Mouse (Mus musculus) spleen, adult 2 months (tissue): ENCODE data around the gene Surf4. TPM values are rescaled to one million over a fixed set of nuclear protein-coding genes. Genes with fewer than 3 reads are reported as not detected.

Source experiments
- DNase-seq, 2 experiments: peaks; one replicate each; pipeline versions ENCODE4 v3.0.0 to v3.0.0-alpha.2; 2012 to 2021; ENCODE audit warnings: low spot score in 2 of 2, low read depth in 1 of 2
- H3K27ac ChIP-seq: fragments of 200-500 bp; 2 replicates; pipeline ENCODE4 v1.5.1; 2012; ENCODE audit warnings: low read length, inconsistent platforms; ENCODE audit not compliant: insufficient read depth
- H3K27me3 ChIP-seq: fragments of 200-500 bp; 2 replicates; pipeline ENCODE4 v1.6.1; 2012; ENCODE audit warnings: mild to moderate bottlenecking, moderate library complexity, low read length, inconsistent platforms; ENCODE audit not compliant: control insufficient read depth, insufficient read depth
- H3K36me3 ChIP-seq: fragments of 200-500 bp; 2 replicates; pipeline ENCODE4 v1.6.1; 2012; ENCODE audit warnings: mild to moderate bottlenecking, low read length, inconsistent platforms; ENCODE audit not compliant: control insufficient read depth, insufficient read depth
- H3K4me1 ChIP-seq: fragments of 200-500 bp; 2 replicates; pipeline ENCODE4 v1.6.1; 2011; ENCODE audit warnings: inconsistent platforms; ENCODE audit not compliant: control insufficient read depth, insufficient read depth, insufficient read length
- H3K4me3 ChIP-seq: fragments of 200-500 bp; 2 replicates; pipeline ENCODE4 v1.5.1; 2011; ENCODE audit warnings: mild to moderate bottlenecking, inconsistent platforms; ENCODE audit not compliant: insufficient read depth, insufficient read length; ENCODE audit errors: extremely low read depth
- CTCF ChIP-seq: fragments of 200-500 bp; IDR thresholded peaks from 2 replicates; pipeline ENCODE4 v1.5.1; 2011; ENCODE audit warnings: mild to moderate bottlenecking, inconsistent platforms; ENCODE audit not compliant: insufficient read depth, insufficient read length, insufficient replicate concordance; ENCODE audit errors: extremely low read depth
- POLR2A ChIP-seq: fragments of 200-500 bp; IDR thresholded peaks from 2 replicates; pipeline ENCODE4 v1.6.1; 2011; ENCODE audit warnings: low read depth, low read length, inconsistent platforms
- WGBS: fragments of 180-500 bp; shearing (Covaris S2); methylation state at CpG from one replicate; pipeline ENCODE4 v1.1.7; 2018; 5-methylcytosine and 5-hydroxymethylcytosine counted together
- polyA plus RNA-seq: library from polyadenylated mRNA; depleted of rRNA; stranded (reverse); fragments of >200 nt; gene quantifications from 2 replicates; pipeline ENCODE4 v1.2.3, GENCODE M21; 2012

Surf4 gene
- polyA plus RNA-seq, 1 experiment: 141 TPM

DNA sequence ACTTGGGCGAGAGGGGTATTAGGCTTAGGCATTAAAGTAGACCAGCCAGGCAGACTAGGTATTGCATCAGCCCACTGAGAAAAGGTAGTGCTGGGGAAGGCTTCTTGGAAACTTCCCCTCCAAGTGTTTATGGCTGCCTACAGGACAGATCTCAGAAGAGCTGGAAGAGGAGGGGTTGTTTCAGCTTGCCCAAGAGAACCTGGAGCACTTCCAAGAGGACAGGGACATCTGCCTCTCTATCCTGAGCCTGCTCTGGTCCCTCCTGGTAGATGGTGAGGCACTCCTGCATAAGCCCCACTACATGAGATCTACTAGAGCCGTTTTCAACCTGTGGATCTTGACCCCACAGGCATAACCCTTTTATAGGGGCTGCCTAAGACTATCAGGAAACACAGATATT lies 16.7 kb upstream of the Surf4 start:
- no peaks in the 10 kb centered on the region for H3K4me1 ChIP-seq
- TF ChIP-seq POLR2A (no peak), CTCF (no peak)
- H3K27ac ChIP-seq: no peak overlapping the region
- H3K27me3 ChIP-seq: no peaks in the 10 kb centered on the region
- 83% methylated on average over 2 of the region's 2 CpGs for WGBS
- no peak for DNase-seq
- no peak overlapping the region for H3K4me3 ChIP-seq
- peaks cover 28% of the 10 kb centered on the region for H3K36me3 ChIP-seq

DNA sequence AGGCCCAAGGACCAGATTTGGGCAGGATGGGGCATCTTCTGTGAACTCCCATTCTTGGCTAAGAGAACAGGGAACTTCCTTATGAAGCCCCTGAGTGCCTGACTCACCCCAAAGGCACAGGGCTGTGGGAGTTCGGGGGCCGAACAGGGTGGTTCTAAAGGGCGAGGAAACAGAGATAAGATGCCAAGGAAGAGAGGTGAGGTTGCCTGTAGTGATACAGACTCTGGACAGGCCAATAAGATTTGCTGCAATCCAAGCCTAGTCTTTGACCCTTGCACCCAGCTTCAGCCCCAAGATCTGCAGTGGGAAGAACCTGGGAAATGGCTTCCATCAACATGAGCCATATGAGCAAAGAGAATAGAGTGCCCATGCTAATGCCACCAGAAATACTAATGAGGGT lies 9.5 kb upstream of the Surf4 start:
- Histone ChIP-seq H3K27ac (no peak overlapping the region), H3K27me3 (no peaks in the 10 kb centered on the region), H3K4me1 (no peaks in the 10 kb centered on the region), H3K36me3 (peaks cover 2% of the 10 kb centered on the region; the same call in 1 of the 2 replicates), H3K4me3 (no peak overlapping the region)
- 81% methylated on average over 3 of the region's 3 CpGs for WGBS
- DNase-seq: no peak
- TF ChIP-seq CTCF (no peak), POLR2A (no peak)

DNA sequence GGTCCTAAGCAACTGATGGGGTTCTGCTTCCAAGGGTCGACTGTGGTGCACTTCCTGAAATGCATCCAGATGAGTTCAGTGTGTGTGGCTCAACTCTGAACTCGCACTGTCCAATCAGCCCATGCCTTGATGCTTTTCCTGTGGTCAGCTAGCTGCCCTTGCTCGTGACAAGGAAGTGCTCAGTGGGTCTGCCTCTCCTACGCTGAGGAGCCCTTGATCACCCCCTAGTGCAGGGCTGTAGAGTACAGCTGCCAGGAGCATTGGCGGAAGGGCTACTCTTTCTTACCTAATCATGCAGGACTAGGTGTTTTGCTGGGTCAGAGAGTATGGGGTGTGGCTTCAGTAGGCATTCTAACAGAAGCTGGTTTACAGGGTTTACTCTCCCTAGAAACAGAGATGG lies 7.8 kb upstream of the Surf4 start:
- no peak for DNase-seq
- 39% methylated on average over 5 of the region's 5 CpGs for WGBS
- no peak overlapping the region for H3K4me3 ChIP-seq
- no peak overlapping the region for H3K27ac ChIP-seq
- peak; percentile 24; the same call in 1 of the 2 replicates for TF ChIP-seq CTCF
- no peak for TF ChIP-seq POLR2A
- no peaks in the 10 kb centered on the region for H3K27me3 ChIP-seq
- H3K4me1 ChIP-seq: peaks cover under 1% of the 10 kb centered on the region; the same call in 1 of the 2 replicates
- no peaks in the 10 kb centered on the region for H3K36me3 ChIP-seq

DNA sequence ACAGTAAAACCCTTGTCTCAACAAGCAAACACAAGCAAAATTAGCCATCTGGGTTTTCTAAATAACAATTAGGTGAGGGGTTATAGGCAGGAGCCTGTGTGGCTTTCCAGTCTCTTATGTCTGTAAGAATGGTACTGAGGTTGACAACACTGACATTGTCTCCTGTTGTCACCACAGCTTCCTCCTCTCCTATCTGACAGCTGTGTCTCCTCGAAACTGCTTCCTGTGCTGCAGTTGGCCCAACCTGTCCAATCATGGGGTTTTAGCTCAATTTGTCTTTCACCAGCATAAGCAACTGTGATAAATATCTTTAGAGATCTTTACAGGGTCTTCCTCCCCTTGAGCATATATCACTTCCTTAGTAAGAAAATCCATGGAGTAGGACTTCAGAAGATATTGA lies 2.7 kb upstream of the Surf4 start:
- H3K27ac ChIP-seq: no peak overlapping the region
- WGBS: 11% methylated on average over 1 of the region's 1 CpGs
- peaks cover 7% of the 10 kb centered on the region; the same call in 1 of the 2 replicates for H3K4me1 ChIP-seq
- H3K4me3 ChIP-seq: no peak overlapping the region
- H3K27me3 ChIP-seq: no peaks in the 10 kb centered on the region
- TF ChIP-seq POLR2A (no peak), CTCF (no peak)
- no peaks in the 10 kb centered on the region for H3K36me3 ChIP-seq
- no peak for DNase-seq

DNA sequence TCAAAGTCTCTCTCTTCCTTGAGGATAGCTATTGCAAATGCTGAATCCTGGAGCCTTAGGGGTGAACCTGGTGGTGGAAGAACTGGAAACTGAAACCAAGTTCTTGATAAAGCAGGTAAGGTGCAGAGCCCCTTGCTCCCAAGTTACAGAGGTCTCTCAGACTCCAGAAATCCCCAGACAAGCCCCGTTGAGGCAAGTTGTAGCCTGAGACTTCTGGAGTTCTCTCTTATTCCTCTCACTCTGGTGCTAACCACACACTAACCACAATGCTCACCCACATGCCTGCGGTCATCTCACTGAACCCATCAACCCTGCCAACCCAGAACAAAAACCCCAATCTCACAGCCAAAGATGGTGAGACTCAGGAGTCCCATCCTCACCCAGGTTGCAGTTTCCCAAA lies 1.6 kb upstream of the Surf4 start:
- H3K27ac ChIP-seq: no peak overlapping the region
- no peaks in the 10 kb centered on the region for H3K27me3 ChIP-seq
- H3K4me1 ChIP-seq: peaks cover 7% of the 10 kb centered on the region; the same call in 1 of the 2 replicates
- no peaks in the 10 kb centered on the region for H3K36me3 ChIP-seq
- no peak overlapping the region for H3K4me3 ChIP-seq
- DNase-seq: no peak
- WGBS: 17% methylated on average over 2 of the region's 2 CpGs
- TF ChIP-seq CTCF: no peak
- TF ChIP-seq POLR2A: no peak

DNA sequence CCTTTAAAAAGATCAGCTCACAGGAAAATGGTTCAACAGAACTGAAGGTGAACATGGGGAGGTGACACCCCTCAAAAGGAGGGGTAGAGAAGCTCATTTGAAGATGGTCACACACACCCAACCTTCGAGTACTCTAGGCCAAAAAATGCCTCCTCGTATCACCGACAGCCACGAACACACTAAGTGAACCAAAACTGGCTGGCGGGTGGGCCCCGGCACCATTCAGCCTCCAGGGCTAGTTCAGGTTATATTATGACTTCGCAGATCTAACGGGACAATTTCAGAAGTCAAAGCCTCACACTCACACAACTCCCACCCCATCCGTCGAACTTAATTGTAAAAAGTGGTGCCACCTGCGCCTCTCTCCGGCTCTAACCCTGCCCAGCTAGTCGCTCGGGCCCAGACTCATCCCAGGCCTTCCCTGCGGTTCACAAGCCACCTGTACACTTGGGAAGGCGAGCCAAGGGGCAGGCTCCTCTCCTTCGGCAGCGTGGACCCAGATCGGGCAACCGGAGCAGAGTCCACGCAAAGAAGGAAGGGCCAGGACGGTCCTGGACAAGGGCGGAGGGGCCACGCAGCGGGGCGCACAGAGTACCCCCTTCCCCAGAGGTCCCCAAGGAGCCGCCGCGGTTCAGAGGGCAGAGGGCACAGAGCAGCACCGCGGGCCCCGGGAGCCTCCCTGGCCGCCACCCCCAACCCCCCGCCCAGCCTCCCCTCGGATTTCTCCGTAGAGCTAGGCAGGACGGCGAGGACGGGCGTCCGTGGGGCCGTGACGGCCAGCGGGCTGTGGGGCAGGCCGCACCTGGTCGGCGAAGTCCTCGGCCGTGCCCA lies 1.0 kb downstream of the Surf4 start:
- Histone ChIP-seq H3K4me3 (peak overlapping the region; percentile 100), H3K27me3 (no peaks in the 10 kb centered on the region), H3K27ac (peak overlapping the region; percentile 96), H3K36me3 (no peaks in the 10 kb centered on the region), H3K4me1 (peaks cover 7% of the 10 kb centered on the region; the same call in 1 of the 2 replicates)
- WGBS: under 1% methylated on average over 47 of the region's 49 CpGs
- TF ChIP-seq CTCF: no peak
- no peak for DNase-seq

DNA sequence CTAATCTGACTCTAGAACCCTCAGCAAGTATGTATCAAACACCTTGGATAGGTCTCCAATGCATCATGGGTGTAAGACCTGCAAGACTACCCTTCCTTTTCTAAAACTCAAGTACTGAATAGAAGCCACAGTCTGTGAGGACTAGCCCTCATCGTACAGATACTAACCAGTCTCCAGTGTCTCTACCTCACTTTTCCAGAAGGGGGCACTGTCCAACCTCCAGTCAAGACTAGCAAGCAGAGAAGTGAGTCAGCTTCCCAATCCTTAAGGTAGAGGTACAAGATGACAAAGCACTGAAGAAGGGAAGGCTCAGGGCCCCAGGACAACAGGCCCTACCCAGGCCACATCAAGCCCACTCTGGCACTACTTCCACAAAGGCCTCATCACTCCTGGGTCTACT lies 3.3 kb downstream of the Surf4 start:
- no peak overlapping the region for H3K27ac ChIP-seq
- H3K27me3 ChIP-seq: no peaks in the 10 kb centered on the region
- H3K4me1 ChIP-seq: peaks cover 5% of the 10 kb centered on the region; the same call in 1 of the 2 replicates
- peak; percentile 53 to 69 for DNase-seq
- H3K4me3 ChIP-seq: no peak overlapping the region
- H3K36me3 ChIP-seq: peaks cover 11% of the 10 kb centered on the region
- 7% methylated on average over 1 of the region's 1 CpGs for WGBS
- TF ChIP-seq POLR2A (no peak), CTCF (peak; percentile 54; the same call in 1 of the 2 replicates)
